Mouse (Mus musculus): ENCODE data around the gene Prkar1b.

GRCm38 (mm10) chr5:139064611-139065010, 85.2 kb downstream of the Prkar1b start:
- no peak for TF ChIP-seq CTCF (IDR thresholded peaks at IDR 0.05; ENCODE audit: low read depth)
- TF ChIP-seq EP300 (optimal IDR thresholded peaks at IDR 0.05) = no peak

Data from stomach, postnatal 0 days (tissue).